Mouse (Mus musculus) brain, adult 2 months (tissue): ENCODE measurements at regions not wholly inside any gene's neighbourhood (a gene's known extent, or its start where the extent isn't known, plus 50 kb on each side); places are given as distances from the start of the nearest gene placed in this dataset.

ENCODE experiments used
- DNase-seq: peaks from one replicate; pipeline ENCODE4 v3.0.0; 2011; ENCODE audit warnings: low read depth, low spot score

DNA sequence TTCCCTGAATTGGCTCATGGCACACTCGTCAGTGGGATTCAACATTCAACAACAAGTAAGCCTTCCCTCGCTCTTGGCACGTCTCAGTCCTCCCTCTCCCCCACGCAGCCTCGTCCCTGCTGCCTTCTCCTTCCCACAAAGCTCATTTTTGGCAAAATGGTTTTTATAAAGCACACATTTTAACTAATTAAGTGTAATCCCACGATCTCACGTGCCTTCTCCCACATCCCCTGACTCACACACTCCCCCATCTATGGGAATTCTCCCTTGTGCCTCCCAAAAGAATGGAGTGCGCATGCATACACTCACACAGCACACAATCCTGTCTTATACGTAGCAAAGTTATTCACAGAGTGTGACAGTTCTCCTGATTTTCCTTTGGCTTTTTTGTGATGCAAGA lies 288.5 kb downstream of the Cd83 start:
- peak; percentile 88 for DNase-seq

GRCm38 (mm10) chr13:44074172-44074571 lies 289.6 kb downstream of the Cd83 start:
- peak; percentile 94 for DNase-seq

DNA sequence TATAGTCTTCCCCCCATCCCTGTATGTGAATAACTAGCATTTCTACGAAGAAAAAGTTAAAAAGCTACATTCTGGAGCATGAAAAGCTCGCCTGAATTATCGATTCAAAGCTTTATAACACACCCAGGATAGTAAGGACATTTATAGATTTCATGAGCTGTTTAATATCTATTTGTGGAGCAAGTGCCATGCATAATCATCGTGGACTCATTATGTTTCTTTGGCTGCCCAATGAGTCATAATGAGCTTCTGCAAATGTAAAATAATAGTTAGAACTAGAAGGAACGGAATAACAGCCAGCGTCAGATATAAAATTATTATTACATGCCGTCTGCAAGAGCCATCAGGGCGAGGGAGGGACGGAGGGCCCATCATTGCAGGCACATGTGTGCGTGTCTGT lies 292.4 kb downstream of the Cd83 start:
- peak; percentile 61 for DNase-seq

DNA sequence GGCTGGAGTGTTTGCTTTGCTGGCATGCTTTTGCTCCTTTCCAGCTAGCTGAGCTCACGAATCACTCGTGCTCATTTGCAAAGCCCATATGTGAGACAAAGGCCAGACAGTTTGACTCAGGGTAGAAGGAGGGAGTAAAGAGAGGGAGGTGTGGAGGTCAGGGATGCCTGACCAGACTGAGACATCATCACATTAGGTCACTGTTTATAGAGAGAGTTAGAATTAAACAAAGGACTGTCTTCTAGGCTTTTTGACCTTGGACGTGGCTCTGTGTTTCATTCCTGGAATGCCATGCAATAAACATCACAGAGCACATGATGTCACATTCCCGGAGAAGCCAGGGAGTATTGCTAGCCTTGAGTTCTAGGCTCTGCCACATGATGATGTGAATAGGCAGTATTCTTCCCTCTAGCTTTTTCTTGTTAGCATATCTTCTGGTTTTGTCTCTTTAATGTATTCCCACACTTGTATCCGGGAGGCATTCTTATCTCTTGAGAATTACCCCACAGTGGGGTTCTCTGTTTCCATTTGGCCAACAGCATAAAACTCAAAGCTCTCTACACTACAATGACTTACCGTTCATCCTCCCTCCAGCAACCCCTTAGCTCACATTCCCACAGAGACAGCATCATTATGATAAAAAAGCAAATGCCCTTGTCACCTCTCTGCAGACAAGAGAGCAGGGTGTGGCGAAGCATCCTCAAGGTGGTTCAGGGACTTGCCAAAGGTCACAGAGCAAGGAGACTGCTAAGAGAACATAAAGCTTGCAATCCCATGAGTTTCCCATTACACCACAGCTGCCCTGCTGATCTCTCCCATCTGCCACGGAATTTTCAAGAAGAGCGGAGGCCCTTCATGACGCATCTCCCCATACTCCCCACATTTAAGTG lies 301.3 kb downstream of the Cd83 start:
- no peak for DNase-seq

DNA sequence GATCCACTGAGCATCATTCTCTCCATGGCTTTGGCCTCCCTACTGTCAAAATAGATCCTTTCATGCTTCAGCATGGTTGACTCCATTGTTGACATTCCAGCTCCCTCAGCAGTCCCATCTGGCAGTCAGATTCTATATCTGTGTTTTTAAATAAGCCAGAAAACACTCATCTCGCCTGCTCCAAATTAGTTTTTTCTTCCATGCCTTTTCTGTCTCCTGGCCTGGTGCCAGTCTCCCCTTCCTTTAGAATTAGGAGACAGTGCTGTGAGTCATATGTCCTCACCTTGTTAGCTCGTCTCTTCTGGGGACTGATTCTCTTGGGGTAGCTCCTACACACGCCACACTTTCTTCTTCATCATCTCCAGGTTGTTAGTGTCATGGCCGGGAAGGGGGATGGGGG lies 302.2 kb downstream of the Cd83 start:
- peak; percentile 80 for DNase-seq

DNA sequence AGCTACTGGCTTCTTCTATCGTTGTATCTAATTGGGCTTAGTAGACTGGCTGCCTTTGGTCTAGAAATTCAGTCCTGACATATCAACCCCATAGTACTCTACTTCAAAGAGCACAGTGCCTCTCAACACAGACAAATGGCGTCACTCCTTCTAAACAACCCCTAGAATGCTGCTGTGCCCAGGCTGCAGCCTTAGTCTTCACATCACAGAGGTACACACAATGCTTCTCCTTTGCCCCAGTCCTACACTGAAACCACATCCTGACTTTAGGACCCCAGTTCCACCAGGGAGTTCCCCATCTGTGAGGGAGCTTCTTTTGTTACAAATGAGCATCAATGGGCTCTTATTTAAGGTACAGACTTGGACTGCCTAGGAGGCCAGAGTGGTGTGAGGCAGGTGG lies 312.6 kb downstream of the Cd83 start:
- DNase-seq: no peak

DNA sequence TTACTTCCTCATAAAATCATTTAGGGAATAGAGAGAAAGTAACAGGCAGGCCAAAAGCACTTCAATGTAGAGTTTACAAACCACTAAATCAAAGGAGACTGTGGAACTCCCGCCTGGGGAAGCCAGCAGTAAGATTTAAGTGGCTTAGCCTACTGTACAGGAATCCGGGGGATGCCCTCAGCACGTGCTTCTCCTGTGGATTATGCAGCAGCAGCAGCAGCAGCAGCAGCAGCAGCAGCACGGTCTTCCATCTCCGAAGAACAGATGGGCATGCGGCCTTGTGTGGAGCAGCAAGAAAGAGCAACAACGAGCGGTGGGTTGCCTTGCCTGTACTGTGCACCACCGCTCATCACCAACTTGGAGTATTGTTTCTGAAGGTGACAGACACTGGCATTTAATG lies 314.9 kb downstream of the Cd83 start:
- no peak for DNase-seq

DNA sequence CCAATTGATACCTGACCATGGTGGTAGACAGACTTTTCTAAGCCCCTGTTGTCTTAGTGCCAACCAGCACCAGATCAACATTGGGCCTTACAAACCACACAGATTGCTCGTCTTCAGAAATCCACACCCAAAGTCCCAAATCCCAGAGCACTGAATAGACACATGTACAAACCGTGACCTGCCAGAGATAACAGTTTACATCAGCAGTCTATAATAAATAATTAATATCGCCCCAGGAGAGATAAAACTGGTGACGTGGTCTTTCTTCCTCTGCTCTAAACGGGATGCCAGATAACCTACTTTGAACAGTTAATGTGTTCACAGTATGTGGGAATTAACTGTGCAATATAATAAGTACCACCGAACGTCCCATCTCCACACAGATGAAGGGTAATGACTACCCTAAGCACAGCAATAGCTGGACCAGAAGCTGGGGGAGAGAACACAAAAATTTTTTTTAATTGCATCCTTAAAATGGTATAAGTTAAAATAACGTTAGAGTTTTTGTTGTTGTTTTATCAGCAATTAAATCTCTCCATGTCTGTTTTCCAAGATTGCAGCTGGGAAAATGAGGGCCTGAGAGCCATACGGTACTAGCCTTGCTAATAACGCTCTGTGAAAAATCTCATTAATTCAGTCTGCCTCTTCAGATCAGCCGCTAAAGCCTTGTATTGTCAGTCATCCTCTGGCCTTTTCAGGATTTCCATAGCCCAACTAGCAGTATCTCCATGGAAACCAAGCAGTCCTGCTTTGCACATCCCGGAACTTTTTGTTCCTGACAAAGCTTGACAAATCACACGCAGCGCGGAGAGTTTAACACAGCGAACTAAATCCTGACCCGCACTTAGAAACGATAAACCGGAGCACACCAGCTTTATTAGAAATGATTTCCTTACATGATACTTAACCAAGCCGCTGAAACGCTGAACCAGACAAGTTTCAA lies 315.8 kb downstream of the Cd83 start:
- peak; percentile 83 for DNase-seq

DNA sequence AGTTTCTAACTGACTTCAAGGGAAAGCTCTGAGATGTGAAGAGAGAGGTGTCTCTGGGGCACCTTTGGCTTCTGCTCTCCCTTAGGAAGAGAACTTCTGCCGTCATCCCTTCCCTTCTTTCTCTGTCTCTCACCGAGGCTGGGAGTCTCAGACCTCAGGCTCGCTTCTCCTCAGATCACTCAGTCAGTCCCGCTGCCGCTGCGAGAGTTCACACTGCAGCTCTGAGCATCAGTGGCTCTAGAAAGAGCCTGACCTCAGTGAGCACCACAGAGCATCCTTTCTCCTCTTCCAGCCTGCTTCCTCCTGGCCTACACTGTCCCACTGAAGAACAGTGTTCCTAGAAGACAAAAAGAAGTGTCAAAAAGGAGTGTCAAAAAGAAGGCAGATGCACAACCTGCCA lies 316.6 kb downstream of the Cd83 start:
- DNase-seq: no peak

DNA sequence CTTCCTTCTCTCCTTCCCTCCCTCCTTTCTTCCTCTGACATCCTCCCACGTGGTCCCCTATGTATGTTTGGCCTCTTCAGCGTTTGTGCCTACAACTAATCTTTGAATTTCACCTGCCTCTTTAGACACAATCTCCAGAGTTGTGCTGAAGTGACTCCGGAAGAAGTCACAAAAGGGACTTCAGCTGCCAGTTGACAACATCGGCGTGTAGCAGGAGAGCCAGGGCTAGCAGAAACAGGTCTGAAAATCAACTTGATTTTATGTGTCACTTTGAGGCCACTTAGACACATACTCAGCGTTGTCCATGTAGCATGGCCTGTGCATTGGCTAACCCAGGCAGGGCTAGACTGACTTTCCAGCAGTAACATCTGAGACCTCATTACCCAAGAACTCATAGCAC lies 317.2 kb downstream of the Cd83 start:
- no peak for DNase-seq

DNA sequence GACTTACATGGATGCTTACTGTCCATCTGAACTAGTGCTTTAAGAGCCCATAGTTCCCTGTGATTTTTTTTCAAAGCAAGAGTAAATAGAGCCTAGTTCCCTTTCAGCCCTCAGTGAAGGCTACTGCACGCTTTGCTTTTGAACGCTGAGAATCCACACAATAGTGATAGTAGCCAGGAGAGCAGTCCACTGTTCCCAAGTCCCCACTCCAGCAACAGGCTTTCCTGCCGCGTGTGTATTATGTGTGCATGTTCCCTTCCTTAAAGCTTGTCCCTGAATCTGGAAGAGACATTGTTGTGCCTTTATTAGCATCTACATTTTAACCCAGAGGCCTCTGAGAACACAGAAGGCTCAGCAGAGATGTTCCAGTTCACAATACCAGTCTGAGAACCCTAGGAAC lies 317.7 kb downstream of the Cd83 start:
- DNase-seq: no peak

- DNase-seq: no peak
Observed at GRCm38 (mm10) chr13:44103340-44103739, 318.8 kb downstream of the Cd83 start.

DNA sequence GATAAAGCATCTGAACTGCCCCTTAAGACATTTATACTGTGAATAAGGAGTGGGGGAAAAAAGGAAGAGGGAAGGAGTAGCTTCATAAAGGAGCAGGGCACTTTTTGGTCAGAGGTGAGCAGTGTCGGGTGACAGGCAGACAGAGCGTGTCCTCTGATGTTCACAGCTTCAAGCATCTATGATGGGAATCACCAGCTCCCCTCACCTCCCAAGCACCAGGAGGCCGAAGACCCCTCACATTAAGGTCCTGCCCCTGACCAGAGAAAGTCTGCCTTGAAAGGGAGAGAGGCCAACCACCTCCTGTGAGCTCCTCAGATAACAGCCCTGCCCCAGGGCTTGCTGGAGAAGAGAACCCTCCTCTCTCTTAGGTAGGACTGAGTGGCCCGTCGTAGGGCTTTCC lies 320.6 kb downstream of the Cd83 start:
- DNase-seq: no peak

DNA sequence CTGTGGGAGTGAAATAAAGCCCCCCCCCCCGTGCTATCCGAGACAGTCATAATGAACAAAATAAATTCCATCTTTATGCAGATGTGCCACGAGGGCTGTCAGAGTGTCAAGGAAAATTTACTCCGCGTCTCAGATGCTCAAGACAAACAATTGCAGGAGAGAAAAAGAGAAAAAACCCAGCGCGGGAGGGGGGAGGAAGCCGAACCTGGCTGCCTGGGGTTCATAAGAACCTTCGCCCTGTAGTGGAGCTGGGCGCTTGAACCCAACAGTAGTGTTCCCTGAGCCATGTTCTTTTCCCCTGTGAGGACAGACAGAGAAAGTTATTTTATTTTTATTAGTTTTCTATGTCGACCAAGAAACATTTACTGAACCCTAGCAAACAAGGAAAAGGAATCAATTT lies 324.1 kb downstream of the Cd83 start:
- DNase-seq: no peak

DNA sequence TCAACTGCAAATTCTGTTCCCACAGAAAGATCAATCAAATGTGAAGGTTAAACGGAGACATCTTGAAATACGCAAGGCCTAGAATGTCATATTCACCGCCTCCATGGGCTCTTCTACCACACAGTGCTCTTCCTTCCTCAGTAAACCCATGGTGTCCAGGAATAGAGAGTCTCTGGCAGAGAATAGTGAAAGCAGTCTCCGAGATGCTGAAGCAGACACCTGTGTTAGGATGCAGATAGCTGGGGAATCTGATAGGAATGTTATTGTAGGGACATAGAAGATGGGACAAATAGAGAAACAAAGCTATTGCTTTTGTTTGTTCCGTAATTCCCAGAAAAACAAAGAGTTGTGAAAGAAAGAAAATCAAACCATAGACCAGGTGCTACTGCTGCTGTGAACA lies 328.5 kb downstream of the Cd83 start:
- no peak for DNase-seq

DNA sequence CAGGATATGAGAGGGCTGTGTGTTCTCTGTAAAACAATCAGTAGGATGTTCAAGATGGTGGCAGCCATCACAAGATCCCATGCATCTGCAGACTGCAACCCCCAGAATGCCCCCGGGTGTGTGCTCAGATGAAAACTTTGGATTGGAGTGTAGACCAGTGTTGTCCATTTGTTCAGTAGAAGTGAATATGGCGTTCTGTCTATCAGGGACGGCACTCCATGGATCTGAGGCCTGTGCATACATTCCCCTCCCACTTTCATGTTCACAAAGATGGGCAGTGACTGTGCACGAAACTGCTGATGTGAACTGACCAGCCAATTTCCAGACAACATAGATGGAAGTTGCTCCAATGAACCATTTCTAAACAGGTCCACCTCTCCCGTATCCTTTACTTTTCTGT lies 330.3 kb downstream of the Cd83 start:
- DNase-seq: no peak

DNA sequence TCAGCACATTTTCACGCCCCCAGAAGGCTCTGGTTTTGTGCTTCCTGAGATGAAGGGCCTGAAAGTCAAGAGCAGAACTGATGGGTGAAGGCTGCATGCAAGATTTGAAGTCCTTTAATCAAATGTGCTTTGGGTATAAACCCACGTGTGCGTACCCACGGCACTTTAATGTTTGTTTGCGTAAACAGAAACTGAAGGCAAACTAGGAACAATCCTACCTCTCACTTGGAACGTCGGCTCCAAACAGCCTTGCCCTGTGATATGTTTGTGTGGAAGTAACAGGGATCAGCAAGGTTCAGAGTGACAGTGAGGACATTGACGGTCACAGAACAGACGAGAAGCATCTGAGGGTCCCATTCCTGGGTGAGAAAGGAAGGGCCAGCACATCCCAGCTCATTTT lies 333.3 kb downstream of the Cd83 start:
- no peak for DNase-seq

GRCm38 (mm10) chr13:44118846-44119245 lies 334.3 kb downstream of the Cd83 start:
- DNase-seq: peak; percentile 64

DNA sequence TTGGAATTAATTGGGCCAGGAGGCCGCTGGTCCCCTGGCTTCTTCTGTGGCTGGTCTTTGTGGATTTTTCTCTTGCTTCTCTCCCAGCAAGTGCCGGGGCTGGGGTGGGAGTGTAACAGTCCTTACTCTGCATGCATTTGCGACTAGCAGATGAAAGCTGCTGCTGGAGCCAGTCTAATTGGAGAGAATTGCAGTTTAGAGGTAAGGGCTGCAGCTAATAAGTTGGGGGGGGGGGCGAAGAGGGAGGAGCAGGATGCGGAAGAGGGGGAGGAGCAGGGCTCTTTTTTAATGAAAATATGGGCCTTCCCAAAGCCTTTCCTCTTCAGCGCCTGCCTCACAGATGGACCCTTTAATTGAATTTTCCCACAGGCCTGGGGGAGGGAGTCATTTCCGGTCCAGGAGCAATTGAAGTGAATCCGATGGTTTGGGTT lies 336.7 kb downstream of the Cd83 start:
- no peak for DNase-seq

DNA sequence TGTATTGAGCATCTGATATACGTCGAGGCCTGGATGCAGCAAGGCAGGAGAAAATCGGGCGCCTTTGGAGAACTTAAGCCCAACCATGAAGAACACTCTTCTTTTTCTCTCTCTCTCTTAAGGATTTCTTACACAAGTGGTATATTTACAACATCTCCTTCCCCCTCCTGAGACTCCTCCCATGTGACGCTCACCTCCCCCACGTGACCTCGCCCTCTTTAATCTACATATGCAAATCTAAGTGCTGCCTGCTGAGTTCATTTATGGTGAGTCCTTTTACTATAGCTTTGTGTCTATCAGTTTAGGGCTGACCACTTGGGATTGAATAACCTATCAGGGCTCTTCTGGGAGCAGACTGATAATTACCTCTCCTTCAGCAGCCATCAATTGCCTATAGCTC lies 337.4 kb downstream of the Cd83 start:
- no peak for DNase-seq

GRCm38 (mm10) chr13:44126198-44126597 lies 341.6 kb downstream of the Cd83 start:
- no peak for DNase-seq

- no peak for DNase-seq
Observed at GRCm38 (mm10) chr13:44128506-44129274, 344.1 kb downstream of the Cd83 start.
